Mouse (Mus musculus): ENCODE data around the gene Opcml.
A peak's percentile ranks its signal among the peaks of the same experiment; 100 is the strongest.

Gene Opcml

DNA sequence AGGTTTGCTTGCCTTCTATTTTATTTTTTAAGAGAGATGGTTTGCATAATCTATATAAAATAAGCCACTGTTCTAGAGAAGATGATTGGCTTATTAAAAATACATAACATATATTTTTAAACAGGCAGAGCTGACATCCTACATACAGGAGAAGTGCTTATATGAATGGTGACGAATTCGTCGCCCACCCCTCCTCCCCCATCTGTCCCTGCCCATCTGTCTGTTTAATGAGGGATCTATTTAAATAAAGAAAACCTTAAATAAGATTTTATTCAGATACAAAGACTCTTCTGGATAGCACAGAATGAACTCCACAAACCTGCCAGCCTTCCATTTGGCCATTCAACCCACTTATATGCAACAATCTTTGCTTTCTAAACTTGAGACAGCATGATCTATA is 872.3 kb downstream of the Opcml start:
- no peak for DNase-seq

DNA sequence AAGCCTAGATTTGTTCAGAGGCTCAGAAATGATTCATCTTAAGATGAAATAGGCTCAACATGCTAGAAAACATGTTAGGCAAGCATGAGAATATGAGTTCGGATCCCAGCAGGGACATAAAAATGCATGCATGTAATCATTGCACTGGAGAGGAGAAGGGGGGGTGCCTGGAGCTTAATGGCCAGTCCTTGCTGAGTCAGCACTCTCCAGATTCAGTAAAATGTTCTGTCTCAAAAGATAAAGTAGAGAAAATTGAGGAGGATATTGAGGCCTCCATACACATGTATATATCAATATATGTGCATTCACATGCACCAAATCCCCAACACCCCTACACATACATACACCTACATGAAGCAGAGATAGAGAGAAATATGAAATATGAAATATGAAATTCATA is 889.7 kb downstream of the Opcml start:
- no peak for DNase-seq

DNA sequence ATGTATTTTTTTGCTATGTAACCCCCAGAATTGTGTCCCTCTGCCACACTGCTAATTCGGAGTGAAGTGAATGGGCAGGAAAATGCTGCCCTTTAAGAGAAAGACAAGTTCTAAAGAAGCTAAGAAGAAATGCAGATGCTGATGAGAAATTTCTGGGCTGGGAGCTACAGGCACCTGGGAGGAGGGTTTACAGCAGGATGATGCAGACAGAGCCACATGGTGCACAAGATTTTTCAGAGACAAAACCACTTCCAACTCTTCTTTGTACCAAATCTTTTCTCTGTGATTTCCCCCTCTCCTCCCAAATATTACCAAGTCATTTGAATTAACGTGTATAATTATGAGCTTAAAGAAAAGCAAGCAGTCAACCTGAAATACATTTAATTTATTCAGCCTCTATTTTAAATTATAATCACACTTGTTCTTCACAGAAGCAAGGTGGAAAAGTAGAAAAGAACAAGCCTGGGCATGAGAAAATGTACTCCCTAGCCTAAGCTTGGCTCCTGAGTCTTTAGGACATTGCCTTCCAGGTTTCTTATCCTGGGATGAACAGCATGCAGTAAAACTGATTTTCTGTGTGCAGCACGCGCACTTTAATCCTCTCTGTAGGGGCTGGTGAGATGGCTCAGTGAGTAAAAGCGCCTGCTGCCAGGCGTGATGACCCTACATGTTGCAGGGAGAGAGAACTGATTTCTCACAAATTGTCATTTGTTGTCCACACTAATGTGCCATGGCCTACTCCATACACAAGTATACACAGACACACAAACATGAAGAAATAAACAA is 890.9 kb downstream of the Opcml start:
- peak; percentile 29 to 70 for DNase-seq

DNA sequence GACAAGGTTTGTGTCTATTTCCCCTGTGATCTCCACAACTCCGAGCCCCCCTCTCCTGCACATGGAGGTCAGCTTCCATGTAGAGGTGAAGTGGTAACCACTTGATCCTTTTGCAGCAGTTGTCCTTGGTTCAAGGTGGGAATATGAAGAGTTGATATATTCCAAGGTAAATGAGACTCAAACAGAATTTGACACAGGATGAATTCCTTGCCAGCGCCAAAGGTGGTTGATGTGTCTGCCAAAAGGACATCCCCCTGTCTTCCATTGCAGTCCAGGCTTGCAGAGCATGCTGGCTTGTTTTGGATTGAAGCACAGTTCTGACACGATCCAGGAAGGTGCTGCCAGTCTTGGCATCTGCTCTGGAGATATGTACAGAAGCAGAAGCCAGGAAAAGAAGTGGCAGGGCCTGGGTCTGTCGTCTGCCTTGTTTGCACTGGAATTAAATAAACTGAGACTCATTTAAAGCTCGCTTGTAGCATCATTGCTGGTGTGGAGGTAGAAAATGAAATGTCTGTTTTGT is 893.4 kb downstream of the Opcml start:
- DNase-seq: peak; percentile 83 to 91

DNA sequence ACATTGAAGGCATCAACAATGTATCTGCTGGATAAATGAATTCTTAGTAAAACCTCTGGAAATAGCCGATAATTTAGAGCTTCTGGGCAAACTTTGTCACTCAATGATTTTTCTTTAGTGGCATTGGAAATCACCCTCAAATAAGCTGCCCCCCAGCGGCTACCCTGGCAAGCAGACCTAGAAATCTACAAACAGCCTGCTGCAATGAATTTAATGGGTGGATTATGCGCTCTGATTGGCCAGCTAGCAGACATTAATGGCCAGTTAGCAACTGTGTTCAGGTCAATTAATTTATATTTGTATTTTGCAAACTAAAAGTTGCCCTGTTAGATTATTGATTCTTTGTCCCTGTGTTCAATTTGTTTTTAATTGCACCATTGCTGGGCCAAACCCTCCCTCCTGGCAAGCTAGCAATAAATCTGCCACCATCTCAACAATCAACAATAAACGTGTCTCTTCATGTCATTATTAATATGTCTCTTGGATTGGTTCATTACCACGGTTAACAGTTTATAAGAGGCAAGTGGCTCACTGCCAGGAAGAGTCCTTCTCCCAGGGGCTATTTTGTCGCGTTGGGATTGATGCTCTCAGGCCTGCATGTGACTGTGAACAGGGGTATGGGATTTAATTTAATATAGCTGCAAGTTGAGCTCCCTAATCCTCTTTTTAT is 896.5 kb downstream of the Opcml start:
- peak; percentile 39 to 47 for DNase-seq

DNA sequence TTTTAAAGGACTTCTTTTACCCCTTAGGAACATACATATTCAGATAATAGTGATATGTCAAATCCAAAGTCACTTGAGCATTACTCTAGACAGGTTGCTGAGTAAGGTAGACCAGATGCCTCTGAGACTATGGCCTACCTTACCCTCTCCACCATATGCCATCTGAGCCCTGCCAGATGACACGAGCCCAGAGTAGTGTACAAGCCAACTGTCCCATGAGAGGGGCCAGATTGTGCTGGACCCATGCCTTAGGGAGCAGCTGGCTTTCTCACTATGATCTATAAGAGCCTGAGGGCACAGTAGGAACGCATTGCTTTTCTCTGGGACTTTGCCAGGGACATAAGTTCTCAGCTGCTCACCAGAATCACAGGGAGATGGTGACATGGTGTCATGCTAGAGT is 899.6 kb downstream of the Opcml start:
- peak; percentile 94 to 98 for DNase-seq

DNA sequence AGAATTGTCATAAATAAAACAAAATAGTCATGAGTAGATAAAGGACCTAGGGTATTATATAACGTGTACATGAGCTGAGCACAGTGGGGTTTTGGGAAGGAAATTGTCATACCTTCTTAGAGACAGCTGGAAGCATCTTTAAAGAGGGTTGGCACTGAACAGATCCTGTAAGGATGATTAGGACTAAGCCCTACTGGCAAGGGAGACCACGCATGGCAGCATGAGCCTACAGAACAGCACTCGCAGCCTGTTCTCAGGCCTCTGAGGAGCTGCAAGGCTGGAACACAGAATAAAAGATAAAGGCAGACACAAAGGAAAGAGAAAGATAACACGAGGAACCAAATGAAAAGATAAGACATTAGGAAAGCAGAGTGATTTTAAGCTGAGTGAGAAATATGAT is 915.2 kb downstream of the Opcml start:
- peak; percentile 36 to 56 for DNase-seq

DNA sequence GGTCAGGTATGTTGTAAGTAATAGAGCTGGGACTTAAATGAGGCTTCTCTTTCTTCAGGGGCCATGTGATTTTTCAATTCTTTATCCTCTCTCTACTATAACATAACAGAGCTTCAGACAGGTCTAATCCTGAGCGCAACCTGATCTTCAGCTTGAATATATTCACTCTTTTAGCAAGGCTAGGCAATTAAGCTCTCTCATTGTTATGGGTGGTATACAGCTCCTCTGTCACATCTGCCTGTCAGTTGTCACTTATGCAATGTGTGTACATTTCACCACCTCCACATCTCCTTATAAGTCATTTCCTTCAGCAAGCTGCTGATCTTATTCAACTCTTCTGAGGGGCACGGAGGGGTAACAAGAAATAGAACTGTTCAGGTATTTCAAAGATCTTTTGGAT is 924.0 kb downstream of the Opcml start:
- DNase-seq: no peak

DNA sequence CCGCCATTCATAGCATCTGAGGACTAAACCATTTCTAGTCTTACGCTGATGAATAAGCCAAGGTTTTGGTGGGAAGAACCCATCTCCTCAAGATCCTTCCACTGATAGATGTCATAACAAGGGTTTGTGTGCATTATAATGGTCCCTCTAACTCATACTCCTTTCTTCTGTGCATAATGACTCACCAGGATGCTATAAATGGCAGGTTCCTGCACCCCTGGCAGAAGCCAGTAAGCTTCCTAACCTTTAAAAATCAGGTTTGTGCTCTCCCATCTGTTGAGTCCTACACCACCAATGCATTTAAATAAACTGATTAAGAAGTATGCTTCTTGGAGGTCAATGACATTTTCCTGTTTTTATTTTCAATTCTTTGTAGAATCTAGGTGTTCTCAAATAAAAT is 929.6 kb downstream of the Opcml start:
- no peak for DNase-seq

DNA sequence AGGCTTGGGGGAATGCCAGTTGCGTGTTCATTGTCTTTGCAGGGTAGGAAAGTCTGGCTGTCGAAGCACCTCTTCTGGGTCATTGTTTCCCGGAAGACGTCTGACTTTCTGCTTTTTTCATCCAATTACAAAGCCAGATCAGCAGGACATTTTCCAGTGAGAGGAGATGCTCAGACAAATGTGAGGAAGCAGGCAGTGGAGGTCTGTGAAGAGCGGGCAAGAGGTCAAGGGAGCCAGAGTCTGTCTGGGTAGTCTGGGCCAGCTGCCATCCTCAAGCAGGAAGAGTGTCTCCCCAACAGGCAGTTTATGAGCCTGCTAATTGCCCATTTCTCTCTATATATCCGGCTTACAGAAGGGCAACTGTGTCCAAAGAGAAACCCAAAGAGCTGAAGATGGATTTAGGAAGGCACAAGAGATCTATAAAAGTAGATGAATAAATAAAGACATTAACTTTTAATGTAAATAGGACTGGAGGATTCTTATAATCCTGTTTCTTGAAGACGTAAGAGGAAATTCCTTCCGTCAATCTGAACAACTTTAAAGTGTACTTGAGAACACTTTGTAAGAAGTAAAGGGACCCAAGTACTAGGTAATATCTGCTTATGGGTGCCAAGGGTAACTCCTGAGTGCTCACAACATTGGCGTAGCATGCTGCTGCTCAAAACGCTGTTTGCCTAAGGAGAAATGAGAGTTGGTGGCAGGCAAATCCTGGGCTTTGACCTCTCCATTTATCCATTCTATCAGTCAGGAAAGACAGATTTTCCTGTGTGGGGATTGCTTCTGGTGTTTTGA is 941.4 kb downstream of the Opcml start:
- peak; percentile 53 to 54 for DNase-seq

DNA sequence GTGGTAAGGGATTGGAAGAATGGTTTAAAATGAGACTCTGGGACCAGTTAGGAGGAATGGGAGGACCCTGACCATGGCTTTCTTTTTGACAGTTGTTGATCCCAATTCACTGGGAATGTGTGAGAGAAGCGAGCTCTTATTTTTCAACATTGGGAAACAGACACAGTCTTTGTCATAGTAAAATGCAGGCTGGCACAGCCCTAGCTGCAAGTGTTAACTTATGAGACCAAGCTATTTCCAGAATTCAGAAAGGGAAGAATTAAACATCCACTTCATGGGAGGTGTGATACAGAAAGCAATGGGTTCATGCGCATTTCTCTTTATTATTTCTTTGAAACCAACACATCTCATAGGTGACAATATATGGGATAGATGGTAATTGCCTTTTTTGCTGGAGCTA is 947.4 kb downstream of the Opcml start:
- no peak for DNase-seq

DNA sequence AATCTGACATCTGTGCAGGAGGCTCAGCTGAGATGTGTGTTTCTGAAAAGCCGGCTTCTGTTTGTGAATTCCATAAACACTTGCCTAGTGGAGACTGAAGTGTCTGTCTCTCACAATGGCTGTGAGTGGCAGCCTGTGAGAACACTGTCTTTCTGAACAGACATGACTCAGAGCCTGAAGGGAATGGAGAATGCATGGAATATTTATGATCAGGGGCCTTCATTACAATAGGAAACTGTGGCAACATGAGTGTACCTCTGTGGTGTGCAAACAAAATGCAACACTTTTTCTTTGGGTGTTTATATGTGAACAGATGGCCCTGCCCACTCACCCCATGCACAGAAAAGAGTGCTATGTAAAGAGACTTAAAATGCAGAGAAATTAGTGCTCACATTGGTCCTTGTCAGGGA is 947.9 kb downstream of the Opcml start:
- DNase-seq: no peak

DNA sequence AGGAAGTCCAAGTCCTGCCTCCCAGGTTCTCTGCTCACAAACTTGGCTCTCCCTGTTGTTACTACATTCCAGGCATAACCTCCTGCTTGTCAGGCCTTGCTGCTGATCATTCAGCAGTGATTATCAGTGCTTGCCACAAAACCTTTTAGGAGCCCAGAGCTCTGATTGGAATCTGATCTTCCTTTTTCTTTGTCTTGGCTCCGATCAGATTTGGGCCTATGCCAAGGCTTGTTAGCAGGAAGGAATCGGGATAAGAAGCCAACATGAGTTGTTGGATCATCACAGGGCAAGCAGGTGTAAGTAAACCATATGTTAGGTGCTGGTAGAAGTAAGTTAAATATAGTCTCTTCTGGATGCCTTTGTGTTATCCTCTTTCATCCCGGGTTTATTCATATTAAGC is 954.2 kb downstream of the Opcml start:
- DNase-seq: peak; percentile 79 to 83

DNA sequence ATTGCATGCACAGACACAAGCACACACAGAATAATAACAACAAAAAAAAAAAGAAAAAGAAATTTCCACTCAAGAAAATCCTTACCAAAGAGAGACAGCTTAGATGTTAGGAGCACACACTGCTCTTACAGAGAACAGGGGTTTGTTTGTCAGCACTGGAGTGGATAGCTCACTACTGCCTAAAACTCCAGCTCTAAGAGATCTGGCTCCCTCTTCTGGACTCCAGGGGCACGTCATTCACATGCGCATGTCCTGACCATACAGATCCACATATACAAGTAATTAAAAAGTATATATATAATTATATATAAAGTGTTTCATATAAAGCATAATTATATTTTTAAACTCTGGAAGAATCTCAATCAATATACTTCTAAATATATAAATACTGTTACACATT is 958.3 kb downstream of the Opcml start:
- DNase-seq: peak; percentile 37 to 42

DNA sequence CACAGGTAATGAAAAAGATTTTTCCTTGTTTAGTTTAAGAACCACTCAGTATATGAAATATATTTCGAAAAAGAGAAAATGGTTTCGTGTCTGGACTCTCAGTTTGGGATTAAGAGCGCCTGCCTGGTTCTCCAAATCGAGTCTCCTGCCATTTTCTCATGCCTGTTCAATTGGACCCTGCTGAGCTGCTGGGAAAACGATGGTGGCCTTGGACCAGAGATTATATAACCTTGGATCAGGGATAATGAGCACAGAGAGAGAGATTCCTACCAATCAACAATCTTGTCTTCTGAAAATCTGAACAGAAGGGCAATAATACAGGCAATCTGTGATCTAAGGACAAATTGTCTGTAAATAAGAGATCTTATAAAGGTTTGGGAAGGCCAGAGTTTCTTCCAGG is 962.3 kb downstream of the Opcml start:
- peak; percentile 36 to 56 for DNase-seq

DNA sequence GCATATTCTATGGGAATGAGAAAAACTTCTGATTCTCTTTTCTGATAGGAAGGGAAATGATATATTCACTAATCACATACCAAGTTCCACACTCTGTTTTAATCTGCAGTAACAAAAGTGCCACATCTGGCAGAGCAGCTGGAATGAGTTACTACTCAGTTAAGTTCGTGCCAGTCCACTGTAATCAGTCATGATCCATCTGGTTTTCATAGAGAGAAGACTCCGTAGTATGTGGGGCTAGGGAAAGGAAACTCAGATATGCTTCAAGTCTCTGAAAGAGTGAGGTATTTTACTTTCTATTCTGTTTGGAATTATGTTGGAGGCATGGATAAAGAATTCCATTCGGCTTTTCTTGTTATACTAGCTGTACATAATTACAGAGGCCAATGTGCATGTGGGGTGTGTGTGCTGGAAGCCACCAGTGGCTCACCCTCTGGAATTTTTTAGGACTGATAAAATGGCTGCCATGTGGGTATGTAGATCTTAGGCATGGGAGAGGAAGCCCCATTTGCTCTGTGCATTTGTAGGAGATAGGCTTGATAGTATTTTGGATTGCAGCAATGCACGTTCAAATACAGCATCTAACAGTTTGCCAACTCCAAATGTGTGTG is 966.4 kb downstream of the Opcml start:
- no peak for DNase-seq

DNA sequence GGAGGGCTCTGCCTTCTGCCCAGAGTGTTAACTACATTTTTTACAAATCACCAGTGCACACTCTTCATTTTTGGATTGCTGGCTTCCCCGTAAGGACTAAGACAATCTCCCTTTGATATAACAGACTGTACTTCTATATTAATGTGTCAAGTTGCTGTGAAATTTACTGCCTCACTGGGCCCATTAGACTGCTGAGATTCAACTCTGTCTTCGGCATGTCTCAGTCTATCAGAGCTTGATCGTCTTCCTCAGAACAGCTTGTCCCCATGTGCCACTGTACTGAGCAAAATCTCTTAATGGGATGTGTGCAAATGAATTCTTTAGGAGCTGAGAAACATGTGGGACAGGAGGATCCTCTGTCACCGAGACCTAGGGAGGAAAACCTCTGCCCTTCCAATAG is 970.9 kb downstream of the Opcml start:
- DNase-seq: no peak

DNA sequence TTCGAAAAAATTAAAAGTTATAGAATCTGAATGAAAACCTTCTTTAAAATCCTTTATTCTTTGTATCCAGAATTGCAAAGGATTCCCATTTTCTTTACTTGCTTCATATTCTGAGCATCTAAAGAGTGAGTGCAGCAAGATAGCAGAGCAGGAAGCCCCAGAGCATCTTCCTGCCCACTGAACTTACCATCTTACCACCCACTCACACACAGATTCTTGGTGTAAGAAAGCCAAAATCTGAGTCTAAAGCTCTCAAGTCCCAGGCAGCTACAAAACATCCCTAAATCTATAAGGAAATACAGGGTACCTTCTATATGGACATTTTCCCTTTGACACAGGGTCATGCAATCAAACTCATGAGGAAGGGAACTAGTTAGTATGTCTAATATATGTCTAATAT is 973.6 kb downstream of the Opcml start:
- no peak for DNase-seq

DNA sequence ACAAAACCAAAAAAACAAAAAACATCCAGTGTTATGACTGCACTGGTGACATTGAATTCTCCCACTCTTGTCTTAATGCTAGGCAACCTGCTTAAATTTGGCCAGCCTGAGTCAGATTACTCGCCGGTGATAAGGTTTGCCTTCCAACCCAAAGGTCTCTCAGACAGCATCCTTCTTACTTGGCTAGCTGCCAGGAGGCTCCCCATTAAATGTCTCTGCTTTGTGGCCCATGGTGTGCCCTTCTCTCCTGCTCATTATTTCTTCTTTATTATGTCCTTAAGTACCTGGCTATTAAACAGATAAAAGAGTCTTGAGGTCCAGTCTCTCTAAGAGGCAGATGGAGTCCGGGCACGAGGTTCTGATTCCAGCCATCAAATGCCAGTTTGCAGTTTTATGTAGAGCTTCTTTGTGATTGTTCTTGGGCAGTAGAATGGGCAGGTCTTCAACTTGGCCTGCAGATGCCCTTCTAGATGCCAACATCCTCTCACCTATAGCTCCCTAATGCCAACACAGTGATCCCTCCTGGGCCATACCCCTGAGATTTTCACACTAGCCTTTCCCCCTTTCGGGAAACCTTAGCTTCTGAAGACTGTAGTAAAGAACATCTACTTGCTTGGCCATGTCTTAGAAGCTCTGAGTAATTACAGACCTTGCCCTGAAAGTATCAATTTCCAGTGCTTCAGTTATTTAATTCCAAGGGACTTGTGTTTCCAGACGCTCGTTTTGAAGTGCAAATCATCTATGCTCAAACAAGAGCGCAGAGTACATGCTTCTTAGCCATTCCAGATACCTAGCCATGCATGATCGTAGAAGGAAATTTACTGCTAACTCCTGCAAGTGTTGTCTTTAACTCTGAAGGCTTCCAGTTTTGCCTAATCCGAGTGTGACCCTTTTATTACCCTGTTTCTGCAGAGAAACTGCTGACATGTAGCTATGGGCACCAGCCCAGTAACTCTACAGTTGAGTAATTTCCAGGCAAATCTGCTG is 986.2 kb downstream of the Opcml start:
- peak; percentile 37 to 57 for DNase-seq

DNA sequence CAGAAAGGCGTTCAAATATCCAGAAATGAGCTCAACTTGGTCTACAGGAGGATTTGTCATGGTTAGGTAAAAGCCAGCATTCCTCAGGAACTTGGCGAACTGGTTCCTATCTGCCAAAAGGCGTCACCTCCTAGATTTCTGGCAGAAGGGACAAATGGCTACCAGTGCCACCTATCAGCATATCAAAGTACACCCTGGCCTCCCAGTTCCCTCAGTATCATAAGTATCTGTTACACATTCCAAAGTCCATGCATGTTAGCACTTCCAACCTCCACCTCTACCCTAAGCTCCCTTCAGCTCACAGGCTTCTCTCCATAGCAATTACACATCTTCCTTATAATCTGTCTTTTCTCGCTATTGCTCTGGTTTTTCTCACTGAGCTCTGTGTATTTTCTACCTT is 993.3 kb downstream of the Opcml start:
- DNase-seq: no peak

DNA sequence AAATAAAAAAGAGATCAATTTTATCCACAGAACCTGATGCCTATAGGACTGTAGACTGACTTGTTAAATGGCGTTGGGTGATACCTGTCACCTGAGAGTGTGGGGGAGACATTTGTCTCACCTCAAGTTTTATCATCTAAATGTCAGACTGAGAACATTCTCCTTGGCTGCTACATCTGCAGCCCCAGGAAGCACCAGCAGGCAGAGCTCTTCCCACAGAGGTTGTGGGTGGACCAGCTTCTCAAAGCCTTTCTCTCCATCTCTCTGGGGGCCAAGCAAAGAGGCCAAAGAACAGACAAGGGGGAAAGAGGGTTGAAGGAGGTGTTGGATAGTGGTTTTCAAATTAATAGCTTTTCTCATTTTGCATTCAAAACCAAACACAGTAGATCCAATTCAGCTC is 998.9 kb downstream of the Opcml start:
- DNase-seq: no peak

DNA sequence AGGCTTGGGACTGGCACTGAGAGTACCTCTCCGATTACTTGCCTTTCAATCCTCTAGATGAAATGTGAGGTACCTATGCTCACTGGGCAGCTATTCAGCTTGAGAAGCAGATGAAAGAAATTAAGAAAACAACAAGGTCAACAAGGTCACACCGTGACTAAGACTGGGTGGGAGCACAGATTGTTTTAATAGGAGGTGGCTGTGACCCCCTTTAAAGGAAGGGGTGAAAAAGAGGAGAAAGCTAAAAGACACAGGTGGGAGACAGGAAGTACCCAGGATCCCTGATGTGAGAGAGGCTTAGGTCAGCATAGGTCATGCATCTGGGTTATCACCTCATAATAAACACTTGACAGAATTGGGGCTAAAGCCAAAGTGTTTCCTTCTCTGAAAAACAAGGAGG is 1009.5 kb downstream of the Opcml start:
- no peak for DNase-seq
